Mouse (Mus musculus): ENCODE results near the gene Scamp1. TPM values are rescaled to one million over a fixed set of nuclear protein-coding genes. Genes with fewer than 3 reads are reported as not detected.
A peak's percentile ranks its signal among the peaks of the same experiment; 100 is the strongest.

The Scamp1 gene
- total RNA-seq, 1 experiment, result 15.5 TPM

GRCm38 (mm10) chr13:94173633-94174576 lies 111.8 kb downstream of the Scamp1 start:
- TF ChIP-seq HCFC1 (IDR thresholded peaks at IDR 0.05; ENCODE audit: borderline replicate concordance, insufficient read depth, low read length) (no peak), ZNF384 (IDR thresholded peaks at IDR 0.05; ENCODE audit: low read depth, low read length) (no peak), ZC3H11A (IDR thresholded peaks at IDR 0.05; ENCODE audit: borderline replicate concordance, low read depth, low read length) (no peak), CHD2 (IDR thresholded peaks at IDR 0.05; ENCODE audit: low read depth, low read length) (no peak), MAFK (IDR thresholded peaks at IDR 0.05; ENCODE audit: insufficient read depth, low read depth, low read length) (no peak)
- in situ Hi-C loops (cut with MboI; ENCODE audit: low sequenced_read_pairs in 2 of 2, unreplicated experiment in 2 of 2), result no loop called here
- H3K9me3 ChIP-seq (ENCODE audit: control insufficient read depth, insufficient read depth, low read depth, low read length), result no peaks in the 10 kb centered on the region
- H3K9ac ChIP-seq (ENCODE audit: insufficient read depth, low read depth, low read length, poor library complexity, severe bottlenecking), result no peak overlapping the region
- H3K36me3 ChIP-seq (ENCODE audit: control insufficient read depth, insufficient read depth, low read length, poor library complexity, severe bottlenecking), result no peaks in the 10 kb centered on the region
- peak overlapping the region; percentile 28 to 57 for H3K4me3 ChIP-seq (ENCODE audit: insufficient read depth in 1 of 2, low read depth in 1 of 2, low read length in 2 of 2, poor library complexity in 1 of 2, severe bottlenecking in 1 of 2)
- no peak overlapping the region for H3K27ac ChIP-seq (ENCODE audit: insufficient read depth, low read depth, low read length, poor library complexity, severe bottlenecking)
- H3K4me1 ChIP-seq (ENCODE audit: control insufficient read depth in 2 of 2, insufficient read depth in 2 of 2, low read length in 2 of 2, poor library complexity in 1 of 2), result peaks cover 0 to 4% of the 10 kb centered on the region in 2 experiments; a peak in 1 of 4 replicates
- DNase-seq (ENCODE audit: low read depth, low spot score), result no peak

- Histone ChIP-seq H3K27ac (ENCODE audit: insufficient read depth, low read depth, low read length, poor library complexity, severe bottlenecking) (no peak overlapping the region), H3K9ac (ENCODE audit: insufficient read depth, low read depth, low read length, poor library complexity, severe bottlenecking) (no peak overlapping the region), H3K4me3 (ENCODE audit: insufficient read depth in 1 of 2, low read depth in 1 of 2, low read length in 2 of 2, poor library complexity in 1 of 2, severe bottlenecking in 1 of 2) (no peak overlapping the region), H3K9me3 (ENCODE audit: control insufficient read depth, insufficient read depth, low read depth, low read length) (no peaks in the 10 kb centered on the region), H3K36me3 (ENCODE audit: control insufficient read depth, insufficient read depth, low read length, poor library complexity, severe bottlenecking) (no peaks in the 10 kb centered on the region), H3K4me1 (ENCODE audit: control insufficient read depth in 2 of 2, insufficient read depth in 2 of 2, low read length in 2 of 2, poor library complexity in 1 of 2) (peaks cover 0 to 4% of the 10 kb centered on the region in 2 experiments; a peak in 1 of 4 replicates)
- in situ Hi-C loops (cut with MboI; ENCODE audit: low sequenced_read_pairs in 2 of 2, unreplicated experiment in 2 of 2), result no loop called here
- DNase-seq (ENCODE audit: low read depth, low spot score), result no peak
- TF ChIP-seq HCFC1 (IDR thresholded peaks at IDR 0.05; ENCODE audit: borderline replicate concordance, insufficient read depth, low read length), result no peak
- no peak for TF ChIP-seq MAFK (IDR thresholded peaks at IDR 0.05; ENCODE audit: insufficient read depth, low read depth, low read length)
- TF ChIP-seq ZNF384 (IDR thresholded peaks at IDR 0.05; ENCODE audit: low read depth, low read length), result no peak
- TF ChIP-seq ZC3H11A (IDR thresholded peaks at IDR 0.05; ENCODE audit: borderline replicate concordance, low read depth, low read length), result no peak
Observed at GRCm38 (mm10) chr13:94172533-94173310, 112.9 kb downstream of the Scamp1 start.

- H3K4me3 ChIP-seq (ENCODE audit: insufficient read depth in 1 of 2, low read depth in 1 of 2, low read length in 2 of 2, poor library complexity in 1 of 2, severe bottlenecking in 1 of 2), result no peak overlapping the region
- in situ Hi-C loops (cut with MboI; ENCODE audit: low sequenced_read_pairs in 2 of 2, unreplicated experiment in 2 of 2), result no loop called here
- TF ChIP-seq MAFK (IDR thresholded peaks at IDR 0.05; ENCODE audit: insufficient read depth, low read depth, low read length), result no peak
- TF ChIP-seq HCFC1 (IDR thresholded peaks at IDR 0.05; ENCODE audit: borderline replicate concordance, insufficient read depth, low read length), result no peak
- TF ChIP-seq ZNF384 (IDR thresholded peaks at IDR 0.05; ENCODE audit: low read depth, low read length), result no peak
- TF ChIP-seq ZC3H11A (IDR thresholded peaks at IDR 0.05; ENCODE audit: borderline replicate concordance, low read depth, low read length), result no peak
- no peak for TF ChIP-seq CHD2 (IDR thresholded peaks at IDR 0.05; ENCODE audit: low read depth, low read length)
- no peaks in the 10 kb centered on the region for H3K36me3 ChIP-seq (ENCODE audit: control insufficient read depth, insufficient read depth, low read length, poor library complexity, severe bottlenecking)
- no peak overlapping the region for H3K27ac ChIP-seq (ENCODE audit: insufficient read depth, low read depth, low read length, poor library complexity, severe bottlenecking)
- H3K9ac ChIP-seq (ENCODE audit: insufficient read depth, low read depth, low read length, poor library complexity, severe bottlenecking), result no peak overlapping the region
- DNase-seq (ENCODE audit: low read depth, low spot score), result peak; percentile 29
- H3K9me3 ChIP-seq (ENCODE audit: control insufficient read depth, insufficient read depth, low read depth, low read length), result no peaks in the 10 kb centered on the region
- peaks cover 0 to 4% of the 10 kb centered on the region in 2 experiments; a peak in 1 of 4 replicates for H3K4me1 ChIP-seq (ENCODE audit: control insufficient read depth in 2 of 2, insufficient read depth in 2 of 2, low read length in 2 of 2, poor library complexity in 1 of 2)
Observed at GRCm38 (mm10) chr13:94171612-94172011, 114.0 kb downstream of the Scamp1 start.

- no peak for DNase-seq (ENCODE audit: low read depth, low spot score)
- Histone ChIP-seq H3K9me3 (ENCODE audit: control insufficient read depth, insufficient read depth, low read depth, low read length) (no peaks in the 10 kb centered on the region), H3K27ac (ENCODE audit: insufficient read depth, low read depth, low read length, poor library complexity, severe bottlenecking) (no peak overlapping the region), H3K9ac (ENCODE audit: insufficient read depth, low read depth, low read length, poor library complexity, severe bottlenecking) (no peak overlapping the region), H3K36me3 (ENCODE audit: control insufficient read depth, insufficient read depth, low read length, poor library complexity, severe bottlenecking) (no peaks in the 10 kb centered on the region), H3K4me3 (ENCODE audit: insufficient read depth in 1 of 2, low read depth in 1 of 2, low read length in 2 of 2, poor library complexity in 1 of 2, severe bottlenecking in 1 of 2) (no peak overlapping the region), H3K4me1 (ENCODE audit: control insufficient read depth in 2 of 2, insufficient read depth in 2 of 2, low read length in 2 of 2, poor library complexity in 1 of 2) (peaks cover 0 to 4% of the 10 kb centered on the region in 2 experiments; a peak in 1 of 4 replicates)
- TF ChIP-seq ZNF384 (IDR thresholded peaks at IDR 0.05; ENCODE audit: low read depth, low read length), result no peak
- in situ Hi-C loops (cut with MboI; ENCODE audit: low sequenced_read_pairs in 2 of 2, unreplicated experiment in 2 of 2), result no loop called here
Observed at GRCm38 (mm10) chr13:94169325-94169916, 116.2 kb downstream of the Scamp1 start.
